Mouse (Mus musculus): ENCODE data around the gene Car3. TPM values are rescaled to one million over a fixed set of nuclear protein-coding genes. Genes with fewer than 3 reads are reported as not detected.
A peak's percentile ranks its signal among the peaks of the same experiment; 100 is the strongest.

Car3 gene
- total and polyA plus RNA-seq, 3 experiments, result 1.7 to 4.9 TPM; not detected in 1

DNA sequence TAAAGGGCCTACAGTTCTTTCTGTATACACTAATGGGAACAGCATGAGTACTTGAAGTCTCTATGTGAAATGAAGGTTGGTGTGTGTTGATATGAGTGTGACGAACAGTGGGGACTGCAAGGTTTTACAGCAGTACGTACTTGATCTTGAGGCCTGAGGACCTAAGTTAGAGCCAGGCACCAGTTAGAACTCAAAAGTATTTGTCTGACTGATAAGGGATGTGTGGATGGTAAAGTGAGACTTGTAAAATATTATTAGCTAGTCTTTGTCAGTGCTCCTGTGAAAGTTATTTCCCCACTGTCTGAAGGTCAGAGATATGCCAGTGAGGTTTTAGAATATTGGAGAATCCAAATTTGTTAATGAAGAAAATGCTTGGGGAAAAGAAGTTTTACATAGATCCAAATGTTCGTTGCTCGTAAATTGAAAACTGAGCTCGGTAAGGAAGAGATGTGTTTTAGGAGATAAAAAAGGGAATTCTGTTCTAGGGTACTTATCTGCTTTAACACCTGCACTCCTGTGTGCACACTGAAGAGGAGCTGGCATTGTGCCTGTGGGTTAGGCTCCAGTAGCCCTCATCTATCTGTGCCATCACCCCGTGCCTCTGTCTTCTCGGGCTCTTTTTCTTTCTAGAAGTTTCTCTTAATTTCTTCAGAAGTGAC is 14.1 kb downstream of the Car3 start (continued):
- TF ChIP-seq NELFE (IDR thresholded peaks at IDR 0.05; ENCODE audit: low read depth, low read length) (no peak), RCOR1 (IDR thresholded peaks at IDR 0.05; ENCODE audit: low read depth, low read length) (0 out of 2 replicates have a peak, but pooled peaks have one; percentile 11), MAZ (IDR thresholded peaks at IDR 0.05; ENCODE audit: low read depth, low read length) (no peak), CHD2 (IDR thresholded peaks at IDR 0.05; ENCODE audit: low read length) (no peak), MYB (IDR thresholded peaks at IDR 0.05; ENCODE audit: low read depth, low read length) (peak; percentile 82), CHD1 (IDR thresholded peaks at IDR 0.05; ENCODE audit: low read depth, low read length) (peak; percentile 59; the same call in 1 of the 2 replicates), EP300 (IDR thresholded peaks at IDR 0.05; ENCODE audit: low read depth in 1 of 2, low read length in 2 of 2) (peak; percentile 91 to 93), MEF2A (IDR thresholded peaks at IDR 0.05; ENCODE audit: extremely low read depth, insufficient replicate concordance, low read depth, low read length, poor library complexity, severe bottlenecking) (no peak), POLR2AphosphoS5 (IDR thresholded peaks at IDR 0.05; ENCODE audit: borderline replicate concordance, low read depth, low read length) (no peak), UBTF (IDR thresholded peaks at IDR 0.05; ENCODE audit: borderline replicate concordance, insufficient read depth, low read depth, low read length) (no peak), ZNF384 (IDR thresholded peaks at IDR 0.05; ENCODE audit: low read depth, low read length) (no peak), TAL1 (IDR thresholded peaks at IDR 0.05; ENCODE audit: low read length) (peak; percentile 93), USF1 (IDR thresholded peaks at IDR 0.05; ENCODE audit: low read depth, low read length) (no peak), ZKSCAN1 (IDR thresholded peaks at IDR 0.05; ENCODE audit: low read depth, low read length) (no peak), GATA1 (IDR thresholded peaks at IDR 0.05; ENCODE audit: low read depth, low read length) (peak; percentile 84), POLR2A (IDR thresholded peaks at IDR 0.05; ENCODE audit: control insufficient read depth in 1 of 2, insufficient read depth in 1 of 2, low read depth in 1 of 2, low read length in 2 of 2, poor library complexity in 1 of 2) (0 out of 4 replicates have a peak, but pooled peaks of 1 of the 2 experiments have one; percentile 36), HCFC1 (IDR thresholded peaks at IDR 0.05; ENCODE audit: low read depth, low read length) (0 out of 2 replicates have a peak, but pooled peaks have one; percentile 26), ZC3H11A (IDR thresholded peaks at IDR 0.05; ENCODE audit: low read depth, low read length) (no peak), GABPA (IDR thresholded peaks at IDR 0.05; ENCODE audit: low read depth, low read length) (no peak), BHLHE40 (IDR thresholded peaks at IDR 0.05; ENCODE audit: borderline replicate concordance, low read depth, low read length) (peak; percentile 46; the same call in 1 of the 2 replicates)

DNA sequence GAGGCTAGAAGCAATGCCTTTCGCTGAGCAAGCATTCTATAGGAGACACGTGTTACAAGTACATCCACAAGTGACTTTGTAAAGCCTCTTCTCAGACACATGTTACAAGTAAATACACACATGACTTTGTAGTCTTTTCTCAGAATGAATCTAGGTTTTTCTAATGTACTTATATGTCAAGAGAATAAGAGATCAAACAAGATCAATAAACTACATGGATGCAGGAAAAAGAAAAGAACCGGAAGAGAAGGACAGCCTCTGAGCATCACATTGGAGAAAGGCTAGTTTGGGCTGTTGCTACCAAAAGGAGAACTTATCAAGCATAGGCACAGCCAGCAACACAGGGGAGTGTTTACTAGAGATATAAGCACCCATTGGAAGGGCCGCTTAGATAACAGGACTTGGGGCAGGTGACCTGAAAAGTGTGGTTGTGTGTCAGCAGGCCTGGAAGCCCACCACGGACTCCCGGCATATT is 15.5 kb downstream of the Car3 start:
- peak overlapping the region; percentile 100 for H3K27ac ChIP-seq (ENCODE audit: control insufficient read depth, low read depth, low read length)
- H3K9me3 ChIP-seq (replicated peaks; ENCODE audit: insufficient read depth, low read length), result no peaks in the 10 kb centered on the region
- peak overlapping the region; percentile 75 for H3K9ac ChIP-seq (ENCODE audit: control insufficient read depth, low read depth, low read length, poor library complexity, severe bottlenecking)
- DNase-seq (ENCODE audit: low read depth, low spot score), result peak; percentile 92
- H3K4me1 ChIP-seq (ENCODE audit: control insufficient read depth in 1 of 2, insufficient read depth in 2 of 2, low read length in 2 of 2), result peaks cover 32 to 35% of the 10 kb centered on the region in 2 experiments
- H3K4me3 ChIP-seq (ENCODE audit: control insufficient read depth in 1 of 2, insufficient read depth in 1 of 2, low read depth in 2 of 2, low read length in 2 of 2), result peak overlapping the region; percentile 55 to 69; a peak in 3 of 4 replicates
- peaks cover 2% of the 10 kb centered on the region for H3K79me2 ChIP-seq (ENCODE audit: control insufficient read depth, insufficient read depth, low read length, poor library complexity)
- no peaks in the 10 kb centered on the region for H3K27me3 ChIP-seq (ENCODE audit: control insufficient read depth in 1 of 2, insufficient read depth in 2 of 2, low read length in 2 of 2)
- H3K36me3 ChIP-seq (ENCODE audit: control insufficient read depth in 1 of 2, insufficient read depth in 2 of 2, low read length in 2 of 2), result peaks cover 0 to 42% of the 10 kb centered on the region in 2 experiments; a peak in 2 of 4 replicates
- TF ChIP-seq MYB (IDR thresholded peaks at IDR 0.05; ENCODE audit: low read depth, low read length) (peak; percentile 30; the same call in 1 of the 2 replicates), CHD1 (IDR thresholded peaks at IDR 0.05; ENCODE audit: low read depth, low read length) (0 out of 2 replicates have a peak, but pooled peaks have one; percentile 7), ZKSCAN1 (IDR thresholded peaks at IDR 0.05; ENCODE audit: low read depth, low read length) (no peak), HCFC1 (IDR thresholded peaks at IDR 0.05; ENCODE audit: low read depth, low read length) (no peak), MAZ (IDR thresholded peaks at IDR 0.05; ENCODE audit: low read depth, low read length) (no peak), GATA1 (IDR thresholded peaks at IDR 0.05; ENCODE audit: low read depth, low read length) (peak; percentile 96), ZMIZ1 (IDR thresholded peaks at IDR 0.05; ENCODE audit: low read depth, low read length) (peak; percentile 39; the same call in 1 of the 2 replicates), POLR2AphosphoS5 (IDR thresholded peaks at IDR 0.05; ENCODE audit: borderline replicate concordance, low read depth, low read length) (no peak), CTCF (IDR thresholded peaks at IDR 0.05 in 2 of 3, conservative IDR thresholded peaks at IDR 0.05 in 1 of 3; ENCODE audit: control insufficient read depth in 1 of 3, insufficient read depth in 1 of 3, low read depth in 2 of 3, low read length in 3 of 3, poor library complexity in 1 of 3, severe bottlenecking in 1 of 3) (no peak), RCOR1 (IDR thresholded peaks at IDR 0.05; ENCODE audit: low read depth, low read length) (peak; percentile 32), UBTF (IDR thresholded peaks at IDR 0.05; ENCODE audit: borderline replicate concordance, insufficient read depth, low read depth, low read length) (no peak), POLR2AphosphoS2 (IDR thresholded peaks at IDR 0.05; ENCODE audit: low read length) (peak; percentile 64; the same call in 1 of the 2 replicates), GABPA (IDR thresholded peaks at IDR 0.05; ENCODE audit: low read depth, low read length) (no peak), POLR2A (IDR thresholded peaks at IDR 0.05; ENCODE audit: control insufficient read depth in 1 of 2, insufficient read depth in 1 of 2, low read depth in 1 of 2, low read length in 2 of 2, poor library complexity in 1 of 2) (peak in 1 of 2 experiments; percentile 41; a peak in 1 of 4 replicates), CHD2 (IDR thresholded peaks at IDR 0.05; ENCODE audit: low read length) (no peak), NELFE (IDR thresholded peaks at IDR 0.05; ENCODE audit: low read depth, low read length) (peak; percentile 38), MAX (IDR thresholded peaks at IDR 0.05; ENCODE audit: low read length) (peak; percentile 85), E2F4 (IDR thresholded peaks at IDR 0.05; ENCODE audit: borderline replicate concordance, low read depth, low read length) (no peak), USF2 (IDR thresholded peaks at IDR 0.05; ENCODE audit: borderline replicate concordance in 1 of 2, insufficient read depth in 1 of 2, low read depth in 1 of 2, low read length in 2 of 2) (no peak), TBP (IDR thresholded peaks at IDR 0.05; ENCODE audit: low read depth, low read length) (peak; percentile 77), TAL1 (IDR thresholded peaks at IDR 0.05; ENCODE audit: low read length) (peak; percentile 90), RAD21 (IDR thresholded peaks at IDR 0.05; ENCODE audit: low read depth, low read length) (no peak), MEF2A (IDR thresholded peaks at IDR 0.05; ENCODE audit: extremely low read depth, insufficient replicate concordance, low read depth, low read length, poor library complexity, severe bottlenecking) (no peak)

All from MEL (cell line).